Mouse (Mus musculus) layer of hippocampus, adult 18-20 months (tissue): ENCODE measurements around the gene Diaph2. TPM values are rescaled to one million over a fixed set of nuclear protein-coding genes. Genes with fewer than 3 reads are reported as not detected.
"Not testable (repeated sequence)": the region's sequence is repeated elsewhere in the genome, so short reads cannot be mapped to it uniquely, and the experiment has no call there.

ENCODE experiments used
- DNase-seq, 2 experiments: peaks; one replicate each; pipeline ENCODE4 v3.0.0; 2022; ENCODE audit warnings: low spot score in 2 of 2
- total RNA-seq, 2 experiments: library from RNA; stranded (reverse); gene quantifications; 2 replicates each; pipeline ENCODE4 v1.2.3; 2021

The Diaph2 gene
- total RNA-seq, 2 experiments from 2014 or later: 22.5 to 26.2 TPM

- DNase-seq: no peak
Observed at GRCm38 (mm10) chrX:130279144-130279543, 529.6 kb downstream of the Diaph2 start.

- no peak for DNase-seq
Observed at GRCm38 (mm10) chrX:130281484-130281883, 531.9 kb downstream of the Diaph2 start.

GRCm38 (mm10) chrX:130287032-130287431, 537.5 kb downstream of the Diaph2 start:
- DNase-seq: no peak

- DNase-seq: no peak
Observed at GRCm38 (mm10) chrX:130289775-130290174, 540.2 kb downstream of the Diaph2 start.

- DNase-seq: no peak
Observed at GRCm38 (mm10) chrX:130350808-130351435, 601.4 kb downstream of the Diaph2 start.

GRCm38 (mm10) chrX:130351480-130351879, 601.9 kb downstream of the Diaph2 start:
- no peak for DNase-seq

- DNase-seq: no peak
Observed at GRCm38 (mm10) chrX:130393508-130394145, 644.1 kb downstream of the Diaph2 start.

GRCm38 (mm10) chrX:130403214-130403613, 653.7 kb downstream of the Diaph2 start:
- DNase-seq: peak; percentile 3 to 28

- not testable (repeated sequence) for DNase-seq
Observed at GRCm38 (mm10) chrX:130407471-130407870, 657.9 kb downstream of the Diaph2 start.

- DNase-seq: no peak
Observed at GRCm38 (mm10) chrX:130408985-130409384, 659.4 kb downstream of the Diaph2 start.

- DNase-seq: no peak
Observed at GRCm38 (mm10) chrX:130423134-130423533, 673.6 kb downstream of the Diaph2 start.

GRCm38 (mm10) chrX:130451822-130452487, 702.4 kb downstream of the Diaph2 start:
- no peak for DNase-seq

- no peak for DNase-seq
Observed at GRCm38 (mm10) chrX:130452488-130452823, 702.9 kb downstream of the Diaph2 start.

GRCm38 (mm10) chrX:130473133-130473532, 723.6 kb downstream of the Diaph2 start:
- no peak for DNase-seq

GRCm38 (mm10) chrX:130480877-130481276, 731.3 kb downstream of the Diaph2 start:
- DNase-seq: no peak

GRCm38 (mm10) chrX:130502680-130503464, 753.3 kb downstream of the Diaph2 start:
- peak; percentile 17 to 51 for DNase-seq

- DNase-seq: no peak
Observed at GRCm38 (mm10) chrX:130503465-130503860, 753.9 kb downstream of the Diaph2 start.

- no peak for DNase-seq
Observed at GRCm38 (mm10) chrX:130505626-130506025, 756.1 kb downstream of the Diaph2 start.
